Mouse (Mus musculus) kidney, adult 2 months (tissue): ENCODE measurements at regions not wholly inside any gene's neighbourhood (a gene's known extent, or its start where the extent isn't known, plus 50 kb on each side); places are given as distances from the start of the nearest gene placed in this dataset.

ENCODE experiments used
- CTCF ChIP-seq: fragments of 200-500 bp; conservative IDR thresholded peaks from 2 replicates; pipeline ENCODE4 v1.5.1; 2011; ENCODE audit warnings: low read depth, mild to moderate bottlenecking, control low read depth, low read length, moderate library complexity, mixed read lengths; ENCODE audit not compliant: insufficient read depth, insufficient read length
- POLR2A ChIP-seq: fragments of 200-500 bp; IDR thresholded peaks from one replicate; pipeline ENCODE4 v1.6.1; 2011; ENCODE audit warnings: low read depth, low read length, control low read depth

- TF ChIP-seq CTCF (no peak), POLR2A (no peak)
Observed at GRCm38 (mm10) chr12:106732108-106732857, 722.3 kb downstream of the Vrk1 start.
